Mouse (Mus musculus) left cerebral cortex, postnatal 14 days (tissue): ENCODE measurements around the gene Ano7. TPM values are rescaled to one million over a fixed set of nuclear protein-coding genes. Genes with fewer than 3 reads are reported as not detected.
"Not testable (repeated sequence)": the region's sequence is repeated elsewhere in the genome, so short reads cannot be mapped to it uniquely, and the experiment has no call there.

Experiments used
- DNase-seq, 2 experiments: peaks; one replicate each; pipeline ENCODE4 v3.0.0; 2021 to 2022; ENCODE audit warnings: low spot score in 2 of 2, mixed read lengths in 1 of 2
- intact Hi-C: fragments of 180-260 bp; cut with DNase I; formaldehyde crosslinking; loops from one replicate; pipeline ENCODE4 v1.15.1; 2025
- microRNA-seq, 2 experiments: library from miRNA; unstranded; fragments of <30 nt; microRNA quantifications; one replicate each; pipeline ENCODE4 v1.2.0; 2022
- total RNA-seq, 2 experiments: library from RNA; stranded (reverse); gene quantifications; 2 replicates each; pipeline ENCODE4 v1.2.3; 2021

Ano7 gene
- total RNA-seq, 2 experiments from 2014 or later, result 0.11 to 0.63 TPM

GRCm38 (mm10) chr1:93444405-93445110 is 70.8 kb downstream of the Ano7 start:
- intact Hi-C loops, result loop anchor here (1.0 kb wide), 1 partner anchor 34 kb away; the partner anchor contains the start of gene Hdlbp
- DNase-seq, result peak; percentile 8 to 52

- peak; percentile 20 to 62 for DNase-seq
- intact Hi-C loops, result loop anchor here (1.0 kb wide), 1 partner anchor 33 kb away; the partner anchor contains the start of gene Hdlbp
Observed at GRCm38 (mm10) chr1:93445111-93445821, 71.5 kb downstream of the Ano7 start.

GRCm38 (mm10) chr1:93445822-93446162 is 72.1 kb downstream of the Ano7 start:
- intact Hi-C loops, result loop anchor here (1.0 kb wide), 1 partner anchor 33 kb away; the partner anchor contains the start of gene Hdlbp
- no peak for DNase-seq

- DNase-seq, intact Hi-C loops: not testable (repeated sequence)
Observed at GRCm38 (mm10) chr1:93450118-93450517, 76.4 kb downstream of the Ano7 start.

- intact Hi-C loops, result no loop called here
- DNase-seq, result no peak
Observed at GRCm38 (mm10) chr1:93453721-93454255, 80.1 kb downstream of the Ano7 start.

Small RNAs within 50 kb of the gene (microRNA-seq; reads per million reads assigned to microRNA genes)
- gene Mir6345 (0 reads per million in 2 experiments), gene Mir6902 (0 to 0.67 reads per million in 2 experiments)

Other genes with a start within 250 kb of the Ano7 start
- gene Agxt, start 238.7 kb upstream of the Ano7 start, total RNA-seq, result not detected
- not detected for gene 2310007B03Rik, start 213.0 kb upstream of the Ano7 start, total RNA-seq
- under 1 TPM; 0.07 to 0.19 TPM for gene Crocc2, start 205.2 kb upstream of the Ano7 start, total RNA-seq
- 1 to 10 TPM; 7.7 to 8.2 TPM for gene Sned1, start 138.1 kb upstream of the Ano7 start, total RNA-seq
- 10 to 100 TPM; 19.1 to 19.4 TPM for gene Mterf4, start 68.0 kb upstream of the Ano7 start, total RNA-seq
- gene Ppp1r7, start 31.1 kb upstream of the Ano7 start, total RNA-seq, result 10 to 100 TPM; 88.7 to 98.5 TPM
- 1 to 10 TPM; 5.9 to 7.5 TPM for gene Pask, start 30.4 kb upstream of the Ano7 start, total RNA-seq
- gene Hdlbp, start 104.9 kb downstream of the Ano7 start, total RNA-seq, result 100 to 1,000 TPM; 159 to 165 TPM
- gene Farp2, start 138.1 kb downstream of the Ano7 start, total RNA-seq, result 10 to 100 TPM; 11.0 to 11.6 TPM